Mouse (Mus musculus): ENCODE measurements around the gene Axin2.

The Axin2 gene

GRCm38 (mm10) chr11:108981012-108981411 lies 60.9 kb downstream of the Axin2 start:
- no peak for DNase-seq

GRCm38 (mm10) chr11:108983409-108984064 lies 63.4 kb downstream of the Axin2 start:
- no peak for DNase-seq

GRCm38 (mm10) chr11:108984711-108985419 lies 64.7 kb downstream of the Axin2 start:
- no peak for DNase-seq

- DNase-seq: no peak
Measured at GRCm38 (mm10) chr11:108985836-108986235, 65.7 kb downstream of the Axin2 start.

GRCm38 (mm10) chr11:108987226-108987625 lies 67.1 kb downstream of the Axin2 start:
- no peak for DNase-seq

GRCm38 (mm10) chr11:108987705-108988104 lies 67.6 kb downstream of the Axin2 start:
- no peak for DNase-seq

GRCm38 (mm10) chr11:108988258-108988657 lies 68.1 kb downstream of the Axin2 start:
- no peak for DNase-seq

- DNase-seq: no peak
Measured at GRCm38 (mm10) chr11:108989940-108990339, 69.8 kb downstream of the Axin2 start.

GRCm38 (mm10) chr11:108993414-108993813 lies 73.3 kb downstream of the Axin2 start:
- no peak for DNase-seq

- no peak for DNase-seq
Measured at GRCm38 (mm10) chr11:108995196-108995989, 75.2 kb downstream of the Axin2 start.

GRCm38 (mm10) chr11:108995990-108996533 lies 75.9 kb downstream of the Axin2 start:
- no peak for DNase-seq

GRCm38 (mm10) chr11:108997816-108998215 lies 77.7 kb downstream of the Axin2 start:
- no peak for DNase-seq
